Mouse (Mus musculus) liver, embryonic 14.5 days (tissue): ENCODE data around the gene Cabp2. TPM values are rescaled to one million over a fixed set of nuclear protein-coding genes. Genes with fewer than 3 reads are reported as not detected.

Experiments used
- ATAC-seq: fragments of 200-750 bp; cut with Nextera tagmentation; 2 replicates; pipeline ENCODE4 v1.8.0; 2017; ENCODE audit warnings: moderate number of reproducible peaks, mild to moderate bottlenecking, moderate library complexity; ENCODE audit not compliant: insufficient read depth
- DNase-seq, 3 experiments: peaks; one replicate each; pipeline ENCODE4 v3.0.0-alpha.2; 2012 to 2013; ENCODE audit warnings: low read depth in 3 of 3, low spot score in 3 of 3
- H3K27ac ChIP-seq: fragments of 300-500 bp; sonication (generic); 2 replicates; pipeline ENCODE4 v1.5.1; 2014; ENCODE audit warnings: moderate library complexity, mild to moderate bottlenecking, control low read depth, inconsistent platforms
- H3K27me3 ChIP-seq: fragments of 300-500 bp; sonication (generic); 2 replicates; pipeline ENCODE4 v1.6.1; 2014; ENCODE audit warnings: mild to moderate bottlenecking, low read length, moderate library complexity; ENCODE audit not compliant: control insufficient read depth, insufficient read depth
- H3K36me3 ChIP-seq: fragments of 300-500 bp; sonication (generic); replicated peaks from 2 replicates; pipeline ENCODE4 v1.6.1; 2014; ENCODE audit warnings: low read depth; ENCODE audit not compliant: control insufficient read depth, insufficient read depth
- H3K4me1 ChIP-seq, 2 experiments: fragments of 200-500 bp in 1 of 2; fragments of 300-500 bp in 1 of 2; sonication (generic) in 1 of 2; replicated peaks; 2 replicates each; pipeline ENCODE4 v1.6.1; 2012 to 2014; ENCODE audit warnings: antibody characterized with exemption in 1 of 2, inconsistent platforms in 1 of 2, low read length in 1 of 2; ENCODE audit not compliant: control insufficient read depth in 2 of 2, insufficient read depth in 2 of 2
- H3K4me2 ChIP-seq: fragments of 300-500 bp; sonication (generic); 2 replicates; pipeline ENCODE4 v1.6.1; 2014; ENCODE audit warnings: low read depth, mild to moderate bottlenecking, control low read depth, moderate library complexity
- H3K4me3 ChIP-seq, 2 experiments: fragments of 200-500 bp in 1 of 2; fragments of 300-500 bp in 1 of 2; sonication (generic) in 1 of 2; 2 replicates each; pipeline ENCODE4 v1.5.1; 2012 to 2014; ENCODE audit warnings: low read depth in 2 of 2, low read length in 2 of 2, mild to moderate bottlenecking in 2 of 2, control low read depth in 1 of 2, inconsistent platforms in 1 of 2, moderate library complexity in 1 of 2; ENCODE audit not compliant: insufficient read depth in 1 of 2
- H3K9ac ChIP-seq: fragments of 300-500 bp; sonication (generic); replicated peaks from 2 replicates; pipeline ENCODE4 v1.6.1; 2014; ENCODE audit warnings: mild to moderate bottlenecking, control low read depth, moderate library complexity
- H3K9me3 ChIP-seq: fragments of 300-500 bp; sonication (generic); 2 replicates; pipeline ENCODE4 v1.6.1; 2016; ENCODE audit warnings: low read length, mixed read lengths; ENCODE audit not compliant: control insufficient read depth
- CTCF ChIP-seq: IDR thresholded peaks from 2 replicates; pipeline ENCODE4 v1.5.1; 2016; ENCODE audit warnings: antibody characterized with exemption, low read depth, control low read depth
- EP300 ChIP-seq: IDR thresholded peaks from 2 replicates; pipeline ENCODE4 v1.6.1; 2016; ENCODE audit warnings: antibody characterized with exemption, low read depth
- WGBS: fragments of 180-500 bp; shearing (Covaris S2); extraction: QIAGEN DNeasy Blood & Tissue Kit; methylation state at CpG from one replicate; pipeline ENCODE4 v1.1.7; 2014; ENCODE audit not compliant: insufficient replicate concordance; 5-methylcytosine and 5-hydroxymethylcytosine counted together
- polyA plus RNA-seq, 2 experiments: library from polyadenylated mRNA; depleted of rRNA in 1 of 2; stranded (reverse) in 1 of 2; unstranded in 1 of 2; fragments of >200 nt; fragmentation: Nextera tagmentation in 1 of 2; extraction: Ambion mirVana in 1 of 2; gene quantifications; 2 replicates each; pipeline versions ENCODE4 v1.2.1 to v1.2.3; 2012 to 2014

Gene Cabp2
- polyA plus RNA-seq, 2 experiments = 0.16 to 0.44 TPM

- Histone ChIP-seq H3K9ac (no peak overlapping the region), H3K4me1 (peaks cover 18 to 23% of the 10 kb centered on the region in 2 experiments), H3K27me3 (no peaks in the 10 kb centered on the region), H3K36me3 (no peaks in the 10 kb centered on the region), H3K9me3 (no peaks in the 10 kb centered on the region), H3K4me2 (no peak overlapping the region), H3K4me3 (no peak overlapping the region), H3K27ac (no peak overlapping the region)
- 66% methylated on average over 11 of the region's 11 CpGs for WGBS
- DNase-seq = no peak
- TF ChIP-seq CTCF = peak; percentile 3; the same call in 1 of the 2 replicates
- no peak for TF ChIP-seq EP300
- no peak for ATAC-seq
Measured at GRCm38 (mm10) chr19:4082219-4082965, 1.0 kb downstream of the Cabp2 start.

GRCm38 (mm10) chr19:4083316-4083715, 1.9 kb downstream of the Cabp2 start:
- DNase-seq = no peak
- H3K27me3 ChIP-seq = no peaks in the 10 kb centered on the region

GRCm38 (mm10) chr19:4083826-4084225, 2.4 kb downstream of the Cabp2 start:
- ATAC-seq (no peak), DNase-seq (no peak)
- H3K4me1 ChIP-seq = peaks cover 20 to 23% of the 10 kb centered on the region in 2 experiments
- TF ChIP-seq EP300 = no peak
- no peak for TF ChIP-seq CTCF
- no peak overlapping the region for H3K9ac ChIP-seq
- no peak overlapping the region for H3K27ac ChIP-seq
- H3K4me3 ChIP-seq = no peak overlapping the region
- H3K4me2 ChIP-seq = no peak overlapping the region
- H3K9me3 ChIP-seq = no peaks in the 10 kb centered on the region
- 37% methylated on average over 8 of the region's 8 CpGs for WGBS
- no peaks in the 10 kb centered on the region for H3K36me3 ChIP-seq
- no peaks in the 10 kb centered on the region for H3K27me3 ChIP-seq

More at GRCm38 (mm10) chr19:4083316-4083715, 1.9 kb downstream of the Cabp2 start:
- H3K36me3 ChIP-seq = no peaks in the 10 kb centered on the region
- TF ChIP-seq CTCF (no peak), EP300 (no peak)
- H3K9ac ChIP-seq = no peak overlapping the region
- no peak overlapping the region for H3K27ac ChIP-seq
- no peak for ATAC-seq
- H3K4me3 ChIP-seq = no peak overlapping the region
- H3K4me1 ChIP-seq = peaks cover 20 to 23% of the 10 kb centered on the region in 2 experiments
- H3K4me2 ChIP-seq = no peak overlapping the region
- H3K9me3 ChIP-seq = no peaks in the 10 kb centered on the region
- 74% methylated on average over 7 of the region's 7 CpGs for WGBS

GRCm38 (mm10) chr19:4084984-4085383, 3.6 kb downstream of the Cabp2 start:
- H3K4me1 ChIP-seq = peaks cover 13 to 15% of the 10 kb centered on the region in 2 experiments
- no peaks in the 10 kb centered on the region for H3K9me3 ChIP-seq
- 74% methylated on average over 1 of the region's 1 CpGs for WGBS
- DNase-seq (no peak), ATAC-seq (no peak)
- no peaks in the 10 kb centered on the region for H3K36me3 ChIP-seq
- no peaks in the 10 kb centered on the region for H3K27me3 ChIP-seq
- H3K9ac ChIP-seq = no peak overlapping the region
- no peak overlapping the region for H3K27ac ChIP-seq
- H3K4me3 ChIP-seq = no peak overlapping the region
- TF ChIP-seq EP300 = no peak
- TF ChIP-seq CTCF = peak; percentile 66
- H3K4me2 ChIP-seq = no peak overlapping the region

GRCm38 (mm10) chr19:4086156-4086555, 4.8 kb downstream of the Cabp2 start:
- Histone ChIP-seq H3K4me2 (no peak overlapping the region), H3K4me3 (no peak overlapping the region), H3K9me3 (no peaks in the 10 kb centered on the region), H3K36me3 (no peaks in the 10 kb centered on the region), H3K4me1 (peaks cover 2 to 4% of the 10 kb centered on the region in 2 experiments), H3K27ac (no peak overlapping the region), H3K27me3 (no peaks in the 10 kb centered on the region), H3K9ac (no peak overlapping the region)
- ATAC-seq = no peak
- no peak for TF ChIP-seq EP300
- TF ChIP-seq CTCF = no peak
- WGBS = 71% methylated on average over 15 of the region's 15 CpGs
- DNase-seq = no peak
